Comparison of ENCODE assay signal across 17 mouse cellular contexts in genomic region chr11:42501166-42501565, GRCm38 (mm10).
"Had no signal": no experiment of that assay in that cellular context is flagged by ENCODE, and none has a peak within 500 bp of the region (broad histone marks: within the 10 kb centered on the region; RNA-seq: fewer than 3 reads in every experiment).

No protein-coding gene starts in this region.

- H3K4me1 ChIP-seq: limb, embryonic 12.5 days; liver, embryonic 13.5 days; lung, embryonic 15.5 days; stomach, embryonic 15.5 days had no signal

- H3K4me3 ChIP-seq: limb, embryonic 12.5 days; liver, embryonic 13.5 days; lung, embryonic 15.5 days; myocyte; stomach, embryonic 15.5 days had no signal

- H3K4me2 ChIP-seq: limb, embryonic 12.5 days; liver, embryonic 13.5 days; lung, embryonic 15.5 days; stomach, embryonic 15.5 days had no signal

- ATAC-seq: intestine, embryonic 16.5 days; liver, postnatal 0 days had no signal

- H3K9ac ChIP-seq: limb, embryonic 12.5 days; liver, embryonic 13.5 days; liver, postnatal 0 days; lung, embryonic 15.5 days; stomach, embryonic 15.5 days had no signal

- H3K27me3 ChIP-seq: limb, embryonic 12.5 days; liver, embryonic 13.5 days; lung, embryonic 15.5 days; stomach, embryonic 15.5 days had no signal

- H3K9me3 ChIP-seq: limb, embryonic 12.5 days; liver, embryonic 13.5 days; lung, embryonic 15.5 days; stomach, embryonic 15.5 days had no signal

- DNase-seq: kidney, postnatal 10 days; layer of hippocampus, adult 9-11 months; layer of hippocampus, postnatal 36 days; liver; liver, embryonic 13.5 days; liver, postnatal 0 days; lung, postnatal 14 days; midbrain, embryonic 14.5 days; right cerebral cortex, postnatal 14 days; thymus, adult 2 months; thymus, postnatal 25 days had no signal

- H3K36me3 ChIP-seq: limb, embryonic 12.5 days; liver, embryonic 13.5 days; lung, embryonic 15.5 days; stomach, embryonic 15.5 days had no signal

- H3K27ac ChIP-seq: limb, embryonic 12.5 days; liver, embryonic 13.5 days; lung, embryonic 15.5 days; macrophage; stomach, embryonic 15.5 days had no signal
